Mouse (Mus musculus) spleen, postnatal 14 days (tissue): Measurements from ENCODE around the gene Zfp422.
A peak's percentile ranks its signal among the peaks of the same experiment; 100 is the strongest.
"Not testable (repeated sequence)": the region's sequence is repeated elsewhere in the genome, so short reads cannot be mapped to it uniquely, and the experiment has no call there.

Source experiments
- DNase-seq, 2 experiments: peaks; one replicate each; pipeline ENCODE4 v3.0.0; 2021 to 2022; ENCODE audit warnings: low spot score in 2 of 2

Zfp422 gene

GRCm38 (mm10) chr6:116649811-116650210 lies 21.0 kb upstream of the Zfp422 start:
- no peak for DNase-seq

- no peak for DNase-seq
Measured at GRCm38 (mm10) chr6:116647763-116648162, 19.0 kb upstream of the Zfp422 start.

GRCm38 (mm10) chr6:116644335-116644734 lies 15.5 kb upstream of the Zfp422 start:
- DNase-seq: no peak

- DNase-seq: no peak
Measured at GRCm38 (mm10) chr6:116643881-116644280, 15.1 kb upstream of the Zfp422 start.

GRCm38 (mm10) chr6:116642942-116643341 lies 14.1 kb upstream of the Zfp422 start:
- no peak for DNase-seq

- no peak for DNase-seq
Measured at GRCm38 (mm10) chr6:116639663-116640062, 10.9 kb upstream of the Zfp422 start.

- no peak for DNase-seq
Measured at GRCm38 (mm10) chr6:116638871-116639270, 10.1 kb upstream of the Zfp422 start.

- no peak for DNase-seq
Measured at GRCm38 (mm10) chr6:116637496-116637895, 8.7 kb upstream of the Zfp422 start.

- no peak for DNase-seq
Measured at GRCm38 (mm10) chr6:116636581-116637235, 7.9 kb upstream of the Zfp422 start.

GRCm38 (mm10) chr6:116635251-116636180 lies 6.7 kb upstream of the Zfp422 start:
- DNase-seq: no peak

- DNase-seq: no peak
Measured at GRCm38 (mm10) chr6:116633741-116634695, 5.2 kb upstream of the Zfp422 start.

GRCm38 (mm10) chr6:116632129-116632528 lies 3.3 kb upstream of the Zfp422 start:
- DNase-seq: peak in 1 of 2 experiments; percentile 69

GRCm38 (mm10) chr6:116629766-116630165 lies 967 bp upstream of the Zfp422 start:
- DNase-seq: no peak

- no peak for DNase-seq
Measured at GRCm38 (mm10) chr6:116628095-116628494, 704 bp downstream of the Zfp422 start.

GRCm38 (mm10) chr6:116626417-116626816 lies 2.4 kb downstream of the Zfp422 start:
- not testable (repeated sequence) for DNase-seq

GRCm38 (mm10) chr6:116621318-116622023 lies 7.3 kb downstream of the Zfp422 start:
- DNase-seq: no peak

GRCm38 (mm10) chr6:116618073-116618472 lies 10.7 kb downstream of the Zfp422 start:
- no peak for DNase-seq

GRCm38 (mm10) chr6:116615719-116616118 lies 13.1 kb downstream of the Zfp422 start:
- no peak for DNase-seq

GRCm38 (mm10) chr6:116607230-116607629 lies 21.6 kb downstream of the Zfp422 start:
- no peak for DNase-seq

GRCm38 (mm10) chr6:116600969-116601368 lies 27.8 kb downstream of the Zfp422 start:
- not testable (repeated sequence) for DNase-seq

- no peak for DNase-seq
Measured at GRCm38 (mm10) chr6:116584095-116584494, 44.7 kb downstream of the Zfp422 start, which contains the start of gene Olfr215. Olfr215 (minus strand) TSS chr6:116584195.
